Mouse (Mus musculus) thymus, postnatal 36 days (tissue): Measurements from ENCODE around the gene E130309D02Rik.

Source experiments
- DNase-seq, 2 experiments: peaks; one replicate each; pipeline ENCODE4 v3.0.0; 2022; ENCODE audit warnings: mixed read lengths in 2 of 2

Gene E130309D02Rik

DNA sequence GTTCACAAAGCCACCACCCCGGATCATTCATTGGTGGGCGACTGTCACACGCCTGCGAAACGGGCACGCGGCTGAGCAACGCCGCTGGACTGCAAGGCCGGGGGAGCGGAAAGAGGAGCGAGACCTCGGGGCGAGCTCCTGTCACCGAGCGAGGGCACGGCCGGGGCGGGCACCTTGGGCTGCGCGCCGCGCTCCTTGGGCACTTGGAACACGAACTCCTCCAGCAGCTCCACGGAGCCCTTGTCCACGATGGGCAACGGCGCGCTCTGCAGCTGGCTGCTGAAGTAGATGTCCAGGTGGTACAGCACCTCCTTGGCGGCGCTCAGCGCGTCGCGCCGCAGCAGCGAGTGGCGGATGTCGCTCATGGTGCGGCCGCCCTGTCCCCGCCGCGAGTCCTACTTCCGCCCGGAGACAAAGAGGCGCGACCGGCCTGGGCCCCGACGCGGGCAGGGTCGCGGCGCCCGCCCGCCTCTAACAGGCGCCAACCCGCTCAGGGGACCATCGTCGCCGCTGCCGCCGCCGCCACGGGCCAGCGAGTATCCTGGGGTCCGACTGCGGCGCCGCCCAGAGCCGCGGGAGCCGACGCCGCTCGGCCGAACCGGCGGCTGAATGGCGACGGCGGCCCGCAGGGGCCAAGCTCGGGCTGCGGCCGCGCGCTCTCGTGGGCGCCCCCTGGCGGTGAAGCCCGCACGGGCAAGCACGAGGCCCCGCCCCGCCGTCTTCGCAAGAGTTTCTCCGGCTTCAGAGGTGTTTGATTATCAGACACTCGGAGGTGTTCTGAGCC lies at the start of gene E130309D02Rik:
E130309D02Rik (minus strand) TSS at position 631 of the 784 bp plus-strand sequence.
- DNase-seq, result peak; percentile 90

DNA sequence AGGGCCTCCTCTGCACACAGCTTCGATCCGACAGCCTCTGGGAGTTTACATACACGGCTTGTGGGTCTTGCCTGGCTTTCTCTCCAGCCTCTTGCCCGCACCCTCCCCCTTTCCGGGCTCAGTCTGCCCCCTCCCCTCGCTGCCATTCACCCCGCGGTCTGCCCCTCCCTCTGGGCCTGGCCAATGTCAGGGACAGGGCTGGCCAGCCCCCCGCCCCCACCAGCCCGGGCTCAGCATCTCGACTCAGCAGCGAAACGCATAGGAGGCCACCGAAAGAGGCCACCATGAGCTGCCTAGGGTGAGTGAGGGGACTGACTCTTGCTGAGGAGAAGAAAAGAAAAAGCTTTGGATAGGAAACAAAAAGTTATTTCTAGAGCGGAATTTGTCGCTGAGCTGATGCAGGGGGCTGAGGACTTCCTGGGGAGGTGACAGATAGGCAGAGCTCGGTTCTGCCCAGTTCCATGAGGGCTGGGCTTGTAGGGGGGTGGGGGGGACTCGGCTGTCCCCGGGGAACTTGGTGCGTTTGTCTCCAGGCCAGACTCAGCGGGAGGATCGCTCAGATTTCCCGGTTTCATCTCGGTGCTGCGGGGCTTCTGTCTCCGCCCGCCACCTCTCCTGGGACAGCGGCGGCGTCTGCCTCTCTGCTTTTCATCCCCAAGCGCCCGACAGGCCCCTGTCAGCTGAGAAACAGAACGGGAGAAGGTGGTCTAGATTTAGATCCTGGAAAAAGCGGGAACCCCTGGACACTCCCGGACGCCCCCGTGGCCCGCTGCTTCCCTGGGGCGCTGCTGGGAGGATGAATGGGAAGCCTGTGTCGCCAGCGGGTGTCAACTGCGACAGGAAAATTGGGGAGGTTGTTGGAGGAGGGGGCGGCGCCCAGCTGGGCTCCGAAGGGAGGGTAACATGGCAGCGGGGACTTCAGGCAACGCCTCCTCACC lies 48.8 kb upstream of the E130309D02Rik start:
- no peak for DNase-seq

DNA sequence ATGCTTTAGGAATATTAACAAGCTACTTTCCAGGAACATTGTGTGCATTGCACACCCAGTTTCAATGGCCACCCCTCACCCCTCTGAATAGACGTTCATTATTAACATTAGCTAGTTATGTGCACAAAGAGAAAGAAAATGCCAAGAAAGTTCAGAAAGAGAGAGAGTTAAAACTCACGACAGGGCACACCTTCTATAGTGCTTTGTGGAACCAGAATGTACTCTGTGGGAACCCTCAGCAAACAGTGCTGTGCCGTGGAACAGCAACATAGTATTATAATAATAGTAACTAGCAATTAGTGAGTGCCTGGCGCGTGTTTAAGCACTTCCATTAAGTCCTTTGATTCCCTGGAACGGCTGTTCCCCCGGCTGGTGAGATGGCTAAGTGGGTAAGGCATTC lies 46.3 kb upstream of the E130309D02Rik start:
- no peak for DNase-seq

DNA sequence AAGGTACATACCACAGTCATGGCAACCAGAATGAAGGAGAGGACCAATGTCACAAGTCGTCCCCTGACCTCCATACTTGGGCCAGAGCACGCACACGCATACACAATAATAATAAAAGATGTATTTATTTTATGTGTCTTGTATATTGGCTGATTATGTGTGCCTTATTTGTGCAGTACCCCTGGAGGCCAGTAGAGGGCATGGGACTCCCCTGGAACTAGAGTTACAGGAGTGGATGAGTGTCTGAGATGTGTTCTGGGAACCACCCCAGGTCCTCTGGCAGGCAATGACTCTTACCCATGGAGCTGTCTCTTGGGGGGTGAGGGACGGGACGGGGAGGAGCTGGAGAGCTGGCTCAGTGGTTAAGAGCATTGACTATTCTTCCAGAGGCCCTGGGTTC lies 44.8 kb upstream of the E130309D02Rik start:
- peak; percentile 21 for DNase-seq

DNA sequence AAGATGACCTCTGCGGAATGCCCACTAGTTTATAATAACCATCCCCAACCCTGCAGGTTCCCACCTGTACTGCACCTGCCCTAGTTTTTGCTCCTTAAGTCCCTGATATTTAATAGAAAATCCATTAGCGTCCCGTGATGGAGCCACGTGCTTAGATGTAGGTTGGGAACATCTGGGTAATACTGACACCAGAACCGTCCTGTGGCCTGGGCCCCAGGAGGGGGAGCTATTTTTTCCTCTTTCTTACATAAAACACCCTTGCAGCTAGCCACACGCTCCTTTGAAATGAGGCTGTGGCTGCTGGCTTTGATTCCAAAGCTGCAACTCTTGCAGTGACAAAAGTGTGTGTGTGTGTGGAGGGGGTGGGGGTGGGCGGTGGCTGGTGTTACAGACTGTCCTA lies 44.1 kb upstream of the E130309D02Rik start:
- DNase-seq, result no peak

DNA sequence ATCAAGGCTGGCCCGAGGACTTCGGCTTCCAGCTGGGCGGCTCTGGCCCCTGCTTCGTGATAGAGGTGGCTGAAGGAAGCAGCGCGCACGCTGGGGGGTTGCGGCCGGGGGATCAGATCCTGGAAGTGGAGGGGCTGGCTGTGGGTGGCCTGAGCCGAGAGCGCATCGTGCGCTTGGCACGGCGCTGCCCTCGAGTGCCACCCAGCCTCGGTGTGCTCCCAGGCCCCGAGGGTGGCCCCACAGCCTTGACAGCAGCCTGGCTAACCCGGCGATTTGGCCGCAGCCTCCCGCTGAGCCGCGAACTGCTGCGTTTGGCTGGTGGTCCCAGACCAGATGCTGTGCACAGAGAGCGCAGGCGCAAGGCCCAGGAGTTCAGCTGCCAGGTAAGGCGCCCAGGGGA lies 42.4 kb upstream of the E130309D02Rik start:
- no peak for DNase-seq

DNA sequence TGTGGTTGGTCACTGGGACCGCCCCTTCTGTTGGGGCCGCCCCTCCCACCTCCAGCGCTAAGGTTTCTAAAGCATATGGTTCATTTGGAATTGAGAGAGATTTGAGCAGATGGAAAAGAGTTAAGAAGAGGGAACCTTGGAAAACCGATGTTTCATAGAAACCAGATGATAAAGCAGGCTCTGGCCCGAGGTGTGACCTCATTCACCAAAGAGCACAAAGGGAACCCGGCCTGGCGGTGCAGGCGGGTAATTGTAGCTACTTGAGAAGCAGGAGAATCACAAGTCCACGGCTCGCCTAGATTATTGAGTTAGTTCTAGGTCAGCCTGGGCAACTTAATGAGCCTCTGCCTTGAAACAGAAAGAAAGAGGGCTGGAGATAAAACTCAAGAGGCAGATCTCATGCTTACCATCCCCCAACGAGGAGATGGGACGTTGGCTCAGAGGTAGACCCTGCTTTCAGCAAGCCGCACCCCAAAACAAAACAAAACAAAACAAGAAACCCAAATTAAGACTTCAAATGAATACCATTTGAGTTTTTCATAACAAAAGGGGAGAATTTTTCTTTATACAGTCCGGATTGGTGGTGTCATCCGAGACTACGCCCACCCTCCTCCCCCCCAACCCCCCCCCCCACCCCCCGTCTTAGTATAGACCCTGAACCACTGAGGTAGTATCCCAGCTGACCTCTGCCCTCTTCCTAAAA lies 41.7 kb upstream of the E130309D02Rik start, which contains the start of gene Grid2ip:
Grid2ip (plus strand) TSS at position 653 of the 703 bp plus-strand sequence.
- no peak for DNase-seq

DNA sequence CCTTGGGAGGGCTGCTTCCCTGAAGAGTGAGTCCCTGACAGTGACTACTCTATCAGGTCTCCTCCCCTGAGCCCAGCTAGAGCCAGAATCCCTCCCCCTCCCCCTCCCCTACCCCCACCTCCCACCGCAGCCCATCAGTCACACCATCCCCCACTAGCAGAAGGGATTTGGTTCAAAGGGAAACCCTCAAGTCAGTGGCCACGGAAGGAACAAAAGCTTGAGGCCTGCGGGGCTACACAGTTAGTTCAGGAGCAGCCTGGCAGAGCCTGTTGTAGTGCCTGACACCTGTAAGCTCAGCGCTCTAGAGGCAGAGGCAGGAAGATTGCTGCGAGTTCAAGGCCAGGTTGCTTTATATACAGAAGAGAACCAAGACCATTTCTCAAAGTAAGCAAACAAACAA lies 40.9 kb upstream of the E130309D02Rik start:
- DNase-seq, result no peak

DNA sequence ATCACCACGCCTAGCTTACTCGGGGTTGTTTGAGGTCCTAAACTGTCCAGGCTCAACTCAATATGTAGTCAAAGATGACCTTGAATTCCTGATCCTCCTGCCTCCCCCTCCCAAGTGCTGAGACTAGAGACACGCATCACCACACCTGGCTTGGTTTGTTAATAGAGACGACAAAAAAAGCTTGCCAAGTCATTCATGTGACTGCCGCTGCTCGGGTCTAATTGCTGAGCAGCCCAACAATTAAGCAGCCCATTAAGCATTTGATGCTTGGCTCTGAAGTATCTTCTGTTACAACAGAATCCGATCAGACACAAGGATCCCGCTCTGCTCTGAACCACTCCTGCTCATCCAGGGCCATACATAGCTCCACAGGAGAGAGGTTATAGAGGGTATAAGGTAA lies 31.2 kb upstream of the E130309D02Rik start:
- DNase-seq, result no peak

DNA sequence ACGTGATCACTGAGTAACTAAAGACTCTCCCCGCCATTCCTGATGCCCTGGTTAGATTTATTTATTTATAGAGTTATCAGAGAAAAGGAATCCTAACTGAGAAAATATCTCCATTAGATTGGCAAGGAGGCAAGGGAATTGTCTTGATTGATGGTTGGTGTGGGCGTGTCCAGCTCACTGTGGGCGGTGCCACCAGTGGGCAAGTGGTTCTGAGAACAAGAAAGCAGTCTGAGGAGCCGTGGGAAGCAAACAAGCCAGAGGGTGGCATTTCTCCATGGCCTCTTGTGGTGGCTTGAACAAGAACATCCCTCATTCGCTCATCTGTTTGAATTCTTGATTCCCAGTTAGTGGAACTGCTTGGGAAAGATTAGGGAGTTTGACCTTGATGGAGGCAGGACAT lies 24.4 kb upstream of the E130309D02Rik start:
- DNase-seq, result no peak

DNA sequence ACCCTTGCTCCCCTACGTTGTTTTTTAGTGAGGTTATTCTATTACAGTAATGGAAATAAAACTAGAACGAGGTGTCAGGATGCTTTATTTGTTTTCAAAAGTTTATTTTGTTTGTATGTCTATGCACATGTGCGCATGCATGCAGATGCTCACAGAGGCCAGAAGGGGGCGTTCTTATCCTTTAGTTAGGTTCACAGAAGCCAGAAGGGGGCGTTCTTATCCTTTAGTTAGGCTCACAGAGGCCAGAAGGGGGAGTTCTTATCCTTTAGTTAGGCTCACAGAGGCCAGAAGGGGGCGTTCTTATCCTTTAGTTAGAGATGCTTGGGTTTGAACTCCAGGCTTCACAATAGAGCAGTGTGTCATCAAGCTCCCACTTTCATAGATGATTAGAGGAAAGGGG lies 21.4 kb upstream of the E130309D02Rik start:
- DNase-seq, result no peak

DNA sequence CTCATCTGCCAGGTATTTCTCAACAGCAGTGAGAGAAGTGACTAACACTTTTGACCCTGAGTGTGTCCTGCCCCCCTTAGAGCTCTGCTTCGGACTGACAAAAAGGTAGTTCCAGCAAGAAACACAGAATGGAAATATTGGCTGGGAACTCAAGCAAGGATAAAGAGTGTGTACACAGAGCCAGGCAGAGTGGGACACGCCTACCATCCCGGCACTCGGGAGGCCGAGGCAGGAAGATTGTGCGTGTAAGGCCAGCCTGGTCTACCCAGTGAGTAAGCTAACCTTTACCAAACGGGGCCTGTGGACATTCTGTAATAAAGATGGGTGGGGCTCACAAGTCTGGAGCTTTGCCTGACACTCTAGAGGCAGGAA lies 19.9 kb upstream of the E130309D02Rik start:
- no peak for DNase-seq

DNA sequence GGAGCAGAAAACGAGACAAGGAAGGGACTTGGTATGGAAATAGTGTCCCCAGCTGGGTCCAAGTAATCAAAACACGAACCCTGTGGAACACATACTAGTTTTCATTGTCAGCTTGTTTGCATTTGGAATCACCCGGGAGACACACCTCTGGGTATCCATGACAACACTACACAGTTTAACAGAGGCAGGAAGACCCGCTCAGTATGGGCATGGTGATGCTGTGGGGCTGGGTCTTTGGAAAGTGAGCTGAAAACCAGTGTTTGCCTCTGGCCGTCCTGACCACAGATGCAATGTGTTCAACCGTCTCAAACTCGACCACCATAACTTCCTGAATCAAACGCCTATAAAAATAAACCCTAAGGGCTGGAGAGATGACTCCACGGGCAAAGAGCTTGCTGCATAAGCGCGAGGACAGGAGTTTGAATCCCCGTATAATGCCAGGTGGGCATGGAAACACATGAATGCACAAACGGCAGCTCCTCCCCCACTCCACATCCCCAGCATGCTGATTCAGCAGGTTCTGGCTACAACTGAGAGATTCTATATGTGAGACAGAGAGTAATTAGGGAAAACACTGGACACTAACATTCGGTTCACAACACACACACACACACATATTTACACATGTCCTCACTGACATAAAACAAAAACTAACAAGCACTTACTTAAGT lies 19.4 kb upstream of the E130309D02Rik start:
- no peak for DNase-seq

DNA sequence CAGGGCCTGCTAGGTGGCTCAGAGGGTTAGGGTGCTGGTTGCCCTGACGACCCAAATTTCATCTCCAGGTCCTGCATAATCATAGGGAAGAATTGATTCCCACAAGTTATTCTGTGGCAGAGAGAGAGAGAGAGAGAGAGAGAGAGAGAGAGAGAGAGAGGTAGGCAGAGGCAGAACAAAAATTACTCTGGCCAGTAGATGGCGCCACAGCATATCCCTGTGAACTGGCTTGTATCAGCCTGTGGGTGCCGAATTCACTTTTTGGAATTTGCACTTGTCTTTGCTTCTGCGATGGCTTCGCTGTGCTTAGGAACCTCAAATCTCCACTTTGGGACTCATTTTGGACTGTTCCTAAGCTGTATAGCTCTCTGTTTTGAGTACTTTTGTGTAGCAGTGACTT lies 18.7 kb upstream of the E130309D02Rik start:
- DNase-seq, result peak; percentile 46 to 60

DNA sequence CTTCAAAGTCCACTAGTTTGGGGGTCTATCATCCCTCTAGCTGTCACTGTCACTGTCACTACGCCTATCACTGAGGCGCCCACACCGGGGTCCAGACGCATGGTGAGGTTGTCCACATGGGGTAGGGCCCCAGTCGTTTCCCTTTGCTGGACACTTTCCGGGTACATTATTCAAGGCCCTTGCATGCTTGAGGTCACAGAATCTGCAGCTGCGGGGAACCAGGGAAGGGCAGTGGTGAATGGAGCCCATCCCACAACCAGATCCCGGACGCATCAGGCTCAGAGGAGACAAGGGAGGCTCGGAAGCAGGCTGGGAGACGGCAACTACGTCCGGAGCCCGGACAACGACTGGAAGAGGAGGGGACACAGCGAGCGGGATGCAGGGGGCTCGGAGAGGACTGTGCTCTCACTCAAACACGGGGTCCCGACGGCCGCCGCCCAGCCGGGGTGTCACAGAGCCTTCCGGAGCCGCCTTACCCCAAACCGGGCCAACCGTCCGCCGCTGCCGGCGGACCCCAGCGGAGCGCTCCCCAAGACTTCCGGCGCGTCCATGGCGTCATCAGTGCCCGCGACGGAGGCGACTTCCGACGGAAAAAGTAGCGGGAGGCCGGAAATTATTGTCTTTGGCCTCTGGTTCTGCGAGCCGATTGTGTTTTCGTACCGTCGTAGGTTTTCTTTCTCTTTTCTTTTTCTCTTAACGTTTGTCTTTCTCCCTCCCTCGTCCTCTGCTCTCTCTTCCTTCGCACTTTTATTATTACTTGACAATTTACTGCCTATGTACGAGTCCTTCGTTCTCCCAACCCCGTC lies 13.7 kb upstream of the E130309D02Rik start, which contains the start of gene Zdhhc4:
Zdhhc4 (minus strand) TSS at position 567 of the 806 bp plus-strand sequence.
- DNase-seq, result peak; percentile 89 to 91

DNA sequence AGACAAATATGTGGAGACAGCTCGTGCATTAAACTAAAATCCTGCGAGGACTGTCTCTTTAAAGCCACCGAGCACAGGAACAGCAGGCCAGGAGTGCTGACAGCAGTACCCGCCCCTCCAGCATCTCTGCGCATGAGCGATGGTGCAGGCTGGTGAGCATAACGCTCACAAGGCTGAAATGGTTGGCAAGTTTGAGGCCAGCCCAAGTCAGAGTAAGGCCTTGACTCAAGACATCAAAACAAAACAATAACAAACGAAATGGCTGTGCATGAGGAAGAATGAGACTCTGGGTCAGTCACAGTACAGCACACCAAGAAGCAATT lies 2.1 kb upstream of the E130309D02Rik start:
- DNase-seq, result no peak

DNA sequence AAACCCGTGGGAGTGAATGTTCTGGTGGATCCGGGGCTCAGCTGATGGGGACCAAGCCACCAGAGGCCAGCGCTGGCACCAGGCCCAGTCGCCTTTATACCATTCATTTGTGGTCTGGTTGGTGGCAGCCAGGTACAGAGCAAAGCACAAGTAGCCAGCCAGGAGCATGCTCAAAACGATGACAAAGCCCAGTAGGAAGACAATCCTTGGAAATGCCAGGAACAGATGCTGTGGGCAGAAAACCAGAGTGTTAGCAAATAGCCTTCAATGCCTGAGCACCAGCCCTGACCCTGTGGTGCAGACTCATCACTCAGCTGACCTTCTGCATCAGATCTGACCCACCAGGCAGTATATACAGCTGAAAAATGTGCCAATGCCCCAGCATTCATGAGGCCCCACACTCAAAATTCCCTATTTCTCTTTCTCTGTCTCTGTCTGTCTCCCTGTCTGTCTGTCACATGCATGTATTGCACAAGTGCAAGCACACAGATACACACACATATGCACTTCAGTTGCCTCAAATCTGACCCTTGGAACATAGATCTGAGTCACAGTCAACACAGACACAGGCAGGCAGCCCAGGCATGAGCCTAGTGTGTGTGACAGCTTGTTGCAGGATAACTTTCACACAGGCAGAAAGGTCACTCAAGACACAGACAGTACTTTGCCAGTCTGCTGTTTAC lies 1.6 kb upstream of the E130309D02Rik start:
- no peak for DNase-seq

DNA sequence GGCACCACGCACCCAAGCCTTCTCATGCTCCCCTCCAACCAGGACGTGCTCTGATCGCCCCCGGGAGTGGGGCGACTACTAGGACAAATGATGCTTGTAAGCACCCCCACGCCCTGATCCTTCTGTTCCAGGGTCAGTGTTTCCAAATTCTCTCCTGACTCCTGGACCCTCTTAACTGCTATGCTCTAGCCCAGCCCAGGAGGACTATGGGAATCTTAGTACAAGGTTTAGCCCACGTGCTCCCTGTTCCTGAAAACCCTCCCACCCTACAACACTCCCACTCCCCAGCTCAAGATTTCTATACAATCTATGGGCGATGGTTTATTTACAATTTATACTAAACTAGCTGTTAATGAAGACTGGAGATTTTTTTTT lies 341 bp upstream of the E130309D02Rik start:
- DNase-seq, result no peak

DNA sequence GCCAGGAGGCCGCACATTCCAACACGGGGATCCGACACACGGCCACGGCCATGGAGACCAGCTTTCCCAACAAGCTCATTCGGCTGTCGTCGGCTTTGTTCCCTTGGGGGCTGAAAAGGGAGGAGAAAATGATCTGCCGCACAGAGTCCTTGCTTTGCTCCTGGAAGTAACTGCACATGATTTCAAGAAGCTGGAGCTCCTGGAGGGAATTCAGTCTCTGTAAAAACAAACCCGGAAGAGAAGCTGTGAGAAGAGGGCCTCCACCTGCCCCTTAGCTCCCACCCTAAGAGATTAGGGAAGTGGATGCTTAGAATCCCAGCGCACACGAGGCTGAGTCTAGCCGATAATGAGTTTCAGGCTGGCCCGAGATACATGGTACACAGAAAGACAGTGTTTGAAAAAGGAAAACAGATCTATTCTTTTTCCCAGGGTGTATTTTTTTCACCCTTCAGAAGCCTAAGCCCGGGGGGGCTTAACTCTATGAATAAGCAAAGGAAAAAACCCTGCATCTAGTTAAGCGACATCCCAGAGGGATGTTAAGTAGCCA lies 904 bp downstream of the E130309D02Rik start:
- DNase-seq, result no peak

DNA sequence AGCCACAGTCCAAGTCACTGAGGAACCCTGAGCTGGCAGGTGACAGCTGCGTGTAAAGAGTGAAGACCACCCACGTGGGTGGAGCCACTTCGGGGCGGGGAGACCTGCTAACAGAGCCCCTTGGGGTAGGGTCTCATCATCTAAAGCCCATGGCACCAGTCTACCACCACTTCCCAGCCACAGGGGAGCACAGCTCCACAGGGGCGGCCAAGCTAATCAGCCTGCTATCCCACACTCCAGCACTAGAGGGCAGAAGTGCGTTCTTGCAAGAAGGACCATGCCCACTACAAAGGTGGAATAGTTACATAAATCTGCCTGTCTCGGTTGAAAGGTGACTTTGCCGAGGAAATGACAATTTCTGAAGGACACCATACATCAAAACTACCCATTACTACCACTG lies 3.3 kb downstream of the E130309D02Rik start:
- peak; percentile 74 to 77 for DNase-seq

DNA sequence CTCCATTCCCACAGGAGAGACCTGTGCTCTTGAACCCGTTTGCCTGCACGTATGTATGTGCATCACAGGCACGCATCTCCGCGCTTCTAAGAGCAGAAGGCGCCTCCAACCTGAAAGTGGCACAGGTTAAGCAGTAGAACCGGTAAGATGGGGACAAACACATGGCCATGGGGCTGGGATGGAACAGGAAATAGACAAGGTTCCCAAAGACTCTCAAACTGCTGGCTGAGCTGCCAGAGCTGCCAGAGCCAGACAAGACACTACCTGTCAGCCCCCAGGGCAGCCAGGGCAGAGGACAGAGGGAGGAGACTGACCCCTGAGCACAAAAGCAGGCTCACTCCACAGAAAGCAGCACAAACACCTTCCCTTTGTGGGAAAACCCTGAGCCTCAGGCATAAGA lies 5.2 kb downstream of the E130309D02Rik start:
- DNase-seq, result no peak
